Mouse (Mus musculus): ENCODE results near the gene Gas2l2.

GRCm38 (mm10) chr11:83429355-83429754, at the start of gene Gas2l2:
- TF ChIP-seq CTCF (IDR thresholded peaks at IDR 0.05; ENCODE audit: extremely low read depth, insufficient read depth, low read length), result no peak
- TF ChIP-seq POLR2A (IDR thresholded peaks at IDR 0.05; ENCODE audit: extremely low read depth, insufficient read depth, low read length), result no peak

Measured in cortical plate, adult 2 months (tissue).